Mouse (Mus musculus) ES-E14 (cell line): ENCODE measurements around the gene Gm10972. TPM values are rescaled to one million over a fixed set of nuclear protein-coding genes. Genes with fewer than 3 reads are reported as not detected.
"Not testable (repeated sequence)": the region's sequence is repeated elsewhere in the genome, so short reads cannot be mapped to it uniquely, and the experiment has no call there.

Source experiments
- DNase-seq: peaks from one replicate; pipeline ENCODE4 v3.0.0-alpha.2; 2013; ENCODE audit warnings: low read depth, low spot score
- H3K27ac ChIP-seq: 2 replicates; pipeline ENCODE4 v1.5.1; 2012; ENCODE audit warnings: low read depth, mild to moderate bottlenecking, low read length, moderate library complexity, mixed read lengths; ENCODE audit not compliant: poor library complexity, insufficient read depth, severe bottlenecking
- H3K36me3 ChIP-seq: 2 replicates; pipeline ENCODE4 v1.6.1; 2012; ENCODE audit warnings: mild to moderate bottlenecking, low read length, moderate library complexity, mixed read lengths; ENCODE audit not compliant: control insufficient read depth, poor library complexity, insufficient read depth, severe bottlenecking
- H3K4me1 ChIP-seq, 2 experiments: fragments of 150-350 bp in 1 of 2; sonication (generic) in 1 of 2; 2 replicates each; pipeline ENCODE4 v1.6.1; 2012; ENCODE audit warnings: low read length in 2 of 2, mild to moderate bottlenecking in 1 of 2, mixed read lengths in 1 of 2; ENCODE audit not compliant: control insufficient read depth in 2 of 2, insufficient read depth in 2 of 2, poor library complexity in 1 of 2
- H3K4me3 ChIP-seq, 2 experiments: fragments of 150-350 bp in 1 of 2; sonication (generic) in 1 of 2; 2 replicates each; pipeline ENCODE4 v1.5.1; 2012; ENCODE audit warnings: low read length in 2 of 2, low read depth in 1 of 2, mild to moderate bottlenecking in 1 of 2, mixed read lengths in 1 of 2; ENCODE audit not compliant: insufficient read depth in 1 of 2, poor library complexity in 1 of 2, severe bottlenecking in 1 of 2
- H3K9ac ChIP-seq: 2 replicates; pipeline ENCODE4 v1.6.1; 2012; ENCODE audit warnings: low read depth, mild to moderate bottlenecking, low read length, mixed read lengths; ENCODE audit not compliant: poor library complexity, insufficient read depth, severe bottlenecking
- H3K9me3 ChIP-seq: fragments of 150-350 bp; sonication (generic); 2 replicates; pipeline ENCODE4 v1.6.1; 2012; ENCODE audit warnings: low read depth, mild to moderate bottlenecking, low read length; ENCODE audit not compliant: control insufficient read depth, insufficient read depth
- CHD2 ChIP-seq: IDR thresholded peaks from 2 replicates; pipeline ENCODE4 v1.6.1; 2014; ENCODE audit warnings: mild to moderate bottlenecking, low read depth, low read length, inconsistent platforms
- HCFC1 ChIP-seq: IDR thresholded peaks from 2 replicates; pipeline ENCODE4 v1.6.1; 2012; ENCODE audit warnings: low read length, inconsistent platforms, borderline replicate concordance; ENCODE audit not compliant: insufficient read depth
- MAFK ChIP-seq: IDR thresholded peaks from 2 replicates; pipeline ENCODE4 v1.6.1; 2014; ENCODE audit warnings: mild to moderate bottlenecking, low read depth, low read length, inconsistent platforms; ENCODE audit not compliant: insufficient read depth
- ZC3H11A ChIP-seq: IDR thresholded peaks from 2 replicates; pipeline ENCODE4 v1.6.1; 2012; ENCODE audit warnings: low read depth, mild to moderate bottlenecking, inconsistent platforms, low read length, borderline replicate concordance
- ZNF384 ChIP-seq: IDR thresholded peaks from 2 replicates; pipeline ENCODE4 v1.6.1; 2012; ENCODE audit warnings: low read depth, low read length, inconsistent platforms
- in situ Hi-C, 2 experiments: fragments of 600-800 bp; cut with MboI; formaldehyde crosslinking; loops; one replicate each; pipeline ENCODE4 v1.15.1; 2025; ENCODE audit warnings: low sequenced_read_pairs in 2 of 2, inconsistent platforms in 1 of 2; ENCODE audit not compliant: unreplicated experiment in 2 of 2
- total RNA-seq: library from RNA; depleted of rRNA; stranded (reverse); fragments of 300-350 nt; gene quantifications from 2 replicates; pipeline ENCODE4 v1.2.3, GENCODE M21; 2012; rRNA removed

Gm10972 gene
- not detected in 2 replicates for total RNA-seq

DNA sequence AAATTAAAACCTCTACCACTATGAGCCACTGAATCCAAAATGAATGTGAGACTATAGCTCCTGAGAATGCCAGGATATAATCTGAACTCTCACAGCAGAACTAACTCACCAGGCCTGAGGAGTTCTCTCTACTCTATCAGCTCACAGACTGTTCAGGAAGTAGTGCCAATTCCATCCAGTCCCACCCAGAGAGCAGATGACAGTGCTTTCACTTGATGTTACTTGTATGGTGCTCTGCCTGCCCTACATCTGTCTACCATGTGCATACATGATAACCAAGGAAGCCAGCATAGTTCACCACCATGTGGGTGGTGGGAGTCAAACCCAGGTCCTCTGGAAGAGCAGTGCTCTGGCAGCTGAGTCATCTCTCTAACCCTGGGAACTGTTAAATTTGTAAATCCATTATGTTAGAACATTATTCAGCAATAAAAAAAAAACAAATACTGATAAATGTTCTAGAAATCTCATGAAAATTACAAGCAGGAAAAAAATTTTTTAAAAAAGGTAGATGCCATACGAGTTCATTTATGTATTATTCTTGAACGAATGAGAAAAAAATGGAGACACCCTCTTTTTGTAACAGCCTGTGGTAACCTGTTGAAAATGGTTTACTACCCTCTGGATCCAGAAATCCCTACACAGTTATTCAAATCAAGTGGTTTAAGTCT lies at the start of gene Gm10972:
Gene Gm10972, plus strand, starts transcription at position 618 of the 668 bp plus-strand sequence.
- DNase-seq, H3K4me1 ChIP-seq, H3K9ac ChIP-seq, H3K4me3 ChIP-seq, H3K27ac ChIP-seq, H3K9me3 ChIP-seq, in situ Hi-C loops, H3K36me3 ChIP-seq: not testable (repeated sequence)

DNA sequence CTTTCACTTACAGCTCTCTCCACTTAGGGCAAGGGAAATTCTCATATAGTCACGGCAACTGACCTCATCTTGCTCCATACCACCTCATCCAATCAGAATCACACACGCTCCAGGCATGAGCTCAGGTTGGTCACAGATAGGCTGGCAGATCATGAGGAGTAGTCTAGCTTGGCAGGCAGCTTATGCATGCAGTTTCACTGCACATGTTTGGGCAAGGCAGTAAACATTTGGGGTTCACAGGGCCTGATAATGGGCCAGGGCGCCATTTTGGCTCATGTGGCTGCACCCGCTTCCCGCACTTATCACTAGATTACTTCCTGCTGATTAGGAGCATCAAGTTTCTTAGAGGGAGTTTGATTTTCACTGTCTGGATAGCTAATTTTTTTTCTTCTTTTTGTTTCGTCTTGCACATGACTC lies 47.0 kb upstream of the Gm10972 start:
- in situ Hi-C loops, result no loop called here
- H3K4me1 ChIP-seq, result peaks cover 0 to 2% of the 10 kb centered on the region in 2 experiments; a peak in 1 of 4 replicates
- no peak overlapping the region for H3K27ac ChIP-seq
- DNase-seq, result no peak
- H3K4me3 ChIP-seq, result no peak overlapping the region
- H3K9me3 ChIP-seq, result no peaks in the 10 kb centered on the region
- TF ChIP-seq ZNF384, result no peak
- no peak for TF ChIP-seq MAFK
- no peak for TF ChIP-seq ZC3H11A
- no peak for TF ChIP-seq CHD2
- H3K9ac ChIP-seq, result no peak overlapping the region
- no peaks in the 10 kb centered on the region for H3K36me3 ChIP-seq

DNA sequence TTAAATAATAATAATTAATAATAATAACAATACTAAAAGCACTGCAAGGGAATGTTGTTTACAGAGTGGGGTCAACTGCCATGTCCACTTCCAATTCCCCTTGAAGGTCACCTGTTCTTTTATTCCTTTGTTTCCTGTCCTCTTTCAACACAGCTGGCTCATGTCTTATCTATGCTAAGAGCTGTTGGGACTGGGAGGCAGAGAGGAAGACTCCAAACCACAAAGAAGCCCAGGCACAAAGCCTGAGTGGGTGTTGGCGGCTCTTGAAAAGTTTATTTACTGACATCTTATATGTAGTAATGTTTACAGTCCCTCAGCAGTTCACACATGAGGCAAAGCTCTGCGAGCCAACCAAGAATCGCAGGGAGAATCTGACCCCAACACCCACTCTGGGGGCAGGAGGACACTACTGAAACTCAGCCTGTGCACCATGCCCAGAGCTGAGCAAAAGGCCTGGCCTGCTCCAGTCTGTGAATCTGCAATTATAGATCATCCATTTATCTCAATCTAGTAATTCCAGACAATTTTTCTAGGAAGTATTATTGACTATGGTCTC lies 45.6 kb upstream of the Gm10972 start:
- DNase-seq, result no peak

DNA sequence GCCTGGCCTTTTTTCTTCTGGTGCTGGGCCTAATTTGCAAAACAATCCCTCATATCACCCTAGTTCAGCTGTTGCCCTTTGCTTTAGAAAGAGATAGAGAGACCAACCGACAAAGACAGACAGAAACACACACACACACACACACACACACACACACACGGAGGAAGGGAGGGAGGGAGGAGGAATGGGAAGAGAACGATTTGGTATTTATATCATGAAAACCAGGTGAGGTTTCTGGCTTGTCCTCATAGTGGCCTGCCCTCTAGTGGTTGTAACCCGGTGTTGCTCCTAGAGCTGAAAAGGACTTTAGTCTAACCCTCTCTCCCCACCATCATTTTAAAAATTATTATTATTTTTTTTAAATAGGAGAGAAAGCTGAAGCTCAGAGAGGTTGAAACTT lies 41.0 kb upstream of the Gm10972 start:
- DNase-seq, result no peak

More for the DNA sequence above, 45.6 kb upstream of the Gm10972 start:
- H3K27ac ChIP-seq, result no peak overlapping the region
- TF ChIP-seq ZNF384 (no peak), ZC3H11A (no peak)
- H3K4me3 ChIP-seq, result no peak overlapping the region
- no peaks in the 10 kb centered on the region for H3K36me3 ChIP-seq
- H3K4me1 ChIP-seq, result peaks cover 0 to 5% of the 10 kb centered on the region in 2 experiments; a peak in 1 of 4 replicates
- no peaks in the 10 kb centered on the region for H3K9me3 ChIP-seq
- in situ Hi-C loops, result no loop called here
- no peak overlapping the region for H3K9ac ChIP-seq

DNA sequence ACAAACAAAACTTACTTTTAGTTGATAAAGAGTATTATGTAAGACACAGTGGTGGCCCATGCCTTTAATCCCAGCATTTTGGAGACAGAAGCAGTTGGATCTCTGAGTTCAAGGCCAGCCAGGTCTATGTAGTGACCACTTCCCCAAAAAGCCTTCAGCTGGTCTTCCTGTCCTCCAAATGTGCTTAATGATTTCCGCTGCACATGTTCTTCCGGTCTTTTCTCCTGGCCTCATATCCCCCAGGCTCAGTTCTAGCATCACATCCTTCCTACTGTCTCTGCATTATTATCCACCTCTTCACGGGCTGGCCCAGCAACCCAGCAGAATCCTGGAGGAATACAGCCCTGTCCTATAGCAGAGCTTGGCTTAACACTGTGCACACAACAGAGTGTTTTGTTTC lies 33.3 kb upstream of the Gm10972 start:
- Histone ChIP-seq H3K36me3 (no peaks in the 10 kb centered on the region), H3K9ac (no peak overlapping the region), H3K27ac (no peak overlapping the region), H3K9me3 (no peaks in the 10 kb centered on the region), H3K4me1 (peaks cover 1 to 3% of the 10 kb centered on the region in 2 experiments; a peak in 1 of 4 replicates), H3K4me3 (no peak overlapping the region)
- TF ChIP-seq CHD2, result no peak
- no peak for TF ChIP-seq ZC3H11A
- TF ChIP-seq MAFK, result no peak
- no peak for TF ChIP-seq ZNF384
- TF ChIP-seq HCFC1, result no peak
- DNase-seq, result no peak
- in situ Hi-C loops, result no loop called here

More for the DNA sequence above, 41.0 kb upstream of the Gm10972 start:
- TF ChIP-seq ZNF384 (no peak), ZC3H11A (0 out of 2 replicates have a peak, but pooled peaks have one; percentile 13)
- in situ Hi-C loops, result no loop called here
- Histone ChIP-seq H3K9me3 (no peaks in the 10 kb centered on the region), H3K36me3 (no peaks in the 10 kb centered on the region), H3K4me1 (peaks cover 0 to 5% of the 10 kb centered on the region in 2 experiments; a peak in 1 of 4 replicates), H3K9ac (no peak overlapping the region), H3K4me3 (no peak overlapping the region), H3K27ac (no peak overlapping the region)
